Mouse (Mus musculus) forebrain, embryonic 13.5 days (tissue): Measurements from ENCODE around the gene Arhgap20. TPM values are rescaled to one million over a fixed set of nuclear protein-coding genes. Genes with fewer than 3 reads are reported as not detected.

Source experiments
- ATAC-seq: fragments of 200-750 bp; cut with Nextera tagmentation; 2 replicates; pipeline ENCODE4 v1.8.0; 2017
- H3K27ac ChIP-seq: fragments of 300-500 bp; sonication (generic); 2 replicates; pipeline ENCODE4 v1.5.1; 2015; ENCODE audit warnings: inconsistent platforms, mild to moderate bottlenecking, moderate library complexity
- H3K27me3 ChIP-seq: fragments of 300-500 bp; sonication (generic); 2 replicates; pipeline ENCODE4 v1.6.1; 2015; ENCODE audit warnings: mild to moderate bottlenecking, inconsistent platforms
- H3K36me3 ChIP-seq: fragments of 300-500 bp; sonication (generic); 2 replicates; pipeline ENCODE4 v1.6.1; 2015; ENCODE audit warnings: mild to moderate bottlenecking, inconsistent platforms; ENCODE audit not compliant: poor library complexity, severe bottlenecking
- H3K4me1 ChIP-seq: fragments of 300-500 bp; sonication (generic); 2 replicates; pipeline ENCODE4 v1.6.1; 2015; ENCODE audit warnings: inconsistent platforms
- H3K4me2 ChIP-seq: fragments of 300-500 bp; sonication (generic); 2 replicates; pipeline ENCODE4 v1.6.1; 2015; ENCODE audit warnings: inconsistent platforms, mild to moderate bottlenecking, moderate library complexity
- H3K4me3 ChIP-seq: fragments of 300-500 bp; sonication (generic); 2 replicates; pipeline ENCODE4 v1.5.1; 2015; ENCODE audit warnings: mild to moderate bottlenecking, inconsistent platforms
- H3K9ac ChIP-seq: fragments of 300-500 bp; sonication (generic); 2 replicates; pipeline ENCODE4 v1.6.1; 2015; ENCODE audit warnings: mild to moderate bottlenecking, inconsistent platforms
- H3K9me3 ChIP-seq: fragments of 300-500 bp; sonication (generic); replicated peaks from 2 replicates; pipeline ENCODE4 v1.6.1; 2016; ENCODE audit warnings: inconsistent platforms
- WGBS: fragments of 180-500 bp; shearing (Covaris S2); methylation state at CpG from one replicate; pipeline ENCODE4 v1.1.7; 2015; 5-methylcytosine and 5-hydroxymethylcytosine counted together
- polyA plus RNA-seq: library from polyadenylated mRNA; unstranded; fragments of >200 nt; fragmentation: Nextera tagmentation; extraction: Ambion mirVana; gene quantifications from 2 replicates; pipeline ENCODE4 v1.2.1, GENCODE M21; 2015

Gene Arhgap20
- polyA plus RNA-seq, 1 experiment from 2014 or later: 6.2 TPM

DNA sequence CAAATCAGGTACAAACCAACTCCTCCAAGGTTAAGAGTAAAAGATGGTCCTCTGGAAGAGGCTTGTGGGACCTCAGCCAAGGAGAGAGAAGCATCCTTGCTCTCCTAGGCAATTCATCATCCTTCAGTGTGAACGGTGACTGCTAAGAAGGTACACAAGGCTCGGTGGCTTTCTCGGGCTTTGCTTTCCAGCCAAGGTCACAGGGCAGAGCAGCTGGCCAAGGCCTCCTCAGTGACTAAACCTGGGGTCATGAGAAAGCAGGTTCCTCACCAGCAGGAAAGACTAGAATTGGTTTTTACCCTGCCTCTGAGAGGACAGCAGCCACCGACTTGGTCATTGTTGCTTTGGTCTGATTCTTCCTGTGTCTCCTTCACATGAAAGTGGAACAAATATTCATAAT is 116.7 kb downstream of the Arhgap20 start:
- Histone ChIP-seq H3K4me3 (no peak overlapping the region), H3K9ac (no peak overlapping the region), H3K36me3 (no peaks in the 10 kb centered on the region), H3K4me1 (no peaks in the 10 kb centered on the region), H3K27ac (no peak overlapping the region), H3K9me3 (no peaks in the 10 kb centered on the region), H3K4me2 (no peak overlapping the region), H3K27me3 (no peaks in the 10 kb centered on the region)
- no peak for ATAC-seq
- WGBS: 88% methylated on average over 4 of the region's 4 CpGs

DNA sequence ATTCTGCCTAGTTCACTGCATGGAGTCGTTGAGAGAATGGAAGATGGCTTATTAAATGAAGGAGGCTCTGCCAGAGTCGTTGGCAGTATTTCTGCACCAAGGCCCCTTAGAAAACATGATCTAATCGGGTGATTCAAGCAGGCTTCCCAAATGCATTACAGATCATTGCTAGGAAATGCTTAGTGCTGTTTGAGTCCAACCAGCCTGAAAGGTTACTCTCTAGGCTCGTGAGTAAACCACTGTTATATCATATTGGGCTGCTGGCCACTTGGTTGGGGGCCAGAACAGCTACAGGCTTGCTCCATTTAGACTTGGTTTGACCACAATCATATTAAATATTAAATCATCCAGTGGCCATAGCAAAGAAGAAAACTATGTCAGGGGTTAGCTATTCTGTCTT is 118.2 kb downstream of the Arhgap20 start:
- 81% methylated on average over 4 of the region's 4 CpGs for WGBS
- H3K36me3 ChIP-seq: no peaks in the 10 kb centered on the region
- no peak overlapping the region for H3K4me3 ChIP-seq
- H3K27me3 ChIP-seq: no peaks in the 10 kb centered on the region
- H3K9ac ChIP-seq: no peak overlapping the region
- no peaks in the 10 kb centered on the region for H3K4me1 ChIP-seq
- H3K4me2 ChIP-seq: no peak overlapping the region
- no peak overlapping the region for H3K27ac ChIP-seq
- no peak for ATAC-seq
- H3K9me3 ChIP-seq: no peaks in the 10 kb centered on the region

- Histone ChIP-seq H3K9ac (no peak overlapping the region), H3K27me3 (no peaks in the 10 kb centered on the region), H3K27ac (no peak overlapping the region), H3K4me2 (no peak overlapping the region), H3K4me1 (no peaks in the 10 kb centered on the region), H3K36me3 (no peaks in the 10 kb centered on the region), H3K9me3 (no peaks in the 10 kb centered on the region), H3K4me3 (no peak overlapping the region)
- no peak for ATAC-seq
- WGBS: 92% methylated on average over 1 of the region's 1 CpGs
Measured at GRCm38 (mm10) chr9:51892921-51893320, 127.8 kb downstream of the Arhgap20 start.

Other genes starting within 250 kb of the Arhgap20 start
- gene Fdx1, start 198.2 kb downstream of the Arhgap20 start, polyA plus RNA-seq: 41.3 and 49.4 TPM in 2 replicates